ENCODE assay signal across 8 mouse cellular contexts in genomic region chr19:3767276-3767780, GRCm38 (mm10). TPM values are rescaled to one million over a fixed set of nuclear protein-coding genes. Genes with fewer than 3 reads are reported as not detected.
DNase-seq lines count a peak whose midpoint lies in the region; ATAC-seq and TF ChIP-seq lines count a peak whose summit lies in the region.

Kmt5b (plus strand) TSS chr19:3767421.

- TF ChIP-seq POLR2A in brain, embryonic 14.5 days (IDR thresholded peaks at IDR 0.05; ENCODE audit: borderline replicate concordance, extremely low read depth, insufficient read depth, insufficient read length, poor library complexity, severe bottlenecking), result no peak; the same call in 1 of the 2 replicates

- DNase-seq in heart, adult 18-20 months, result no peak
- DNase-seq in heart, adult 11 months, result no peak
- DNase-seq in brain, embryonic 14.5 days (ENCODE audit: low read depth), result peak; percentile 71
- peak; percentile 49 for DNase-seq in heart, postnatal 25 days (ENCODE audit: low spot score)
- DNase-seq in layer of hippocampus, postnatal 10 days (ENCODE audit: low spot score in 2 of 2), result peak in 1 of 2 experiments; percentile 73
- DNase-seq in lung, postnatal 10 days, result peak; percentile 75
- DNase-seq in skeletal muscle tissue, adult 2 months (ENCODE audit: low read depth, low spot score), result peak; percentile 36

- peak; percentile 57 for ATAC-seq in forebrain, embryonic 16.5 days

- WGBS in forebrain, embryonic 16.5 days, result under 1% methylated on average over 39 of the region's 39 CpGs

- TF ChIP-seq CTCF in brain, embryonic 14.5 days (IDR thresholded peaks at IDR 0.05; ENCODE audit: borderline replicate concordance, extremely low read depth, insufficient read depth, insufficient read length), result no peak

- H3K4me1 ChIP-seq in forebrain, embryonic 16.5 days (replicated peaks; ENCODE audit: control insufficient read depth, insufficient read depth, low read length), result peaks cover 20% of the 10 kb centered on the region

- H3K4me2 ChIP-seq in forebrain, embryonic 16.5 days (ENCODE audit: low read length), result peak within 1 kb of the TSS; percentile 91

- H3K9me3 ChIP-seq in forebrain, embryonic 16.5 days (ENCODE audit: control insufficient read depth, low read length), result no peaks in the 10 kb centered on the region

- intact Hi-C loops in heart, postnatal 25 days (cut with DNase I), result loop anchor here (5.0 kb wide), 2 partner anchors 85 to 215 kb away; partner anchors contain the start of gene Chka

- H3K27me3 ChIP-seq in forebrain, embryonic 16.5 days (replicated peaks; ENCODE audit: control insufficient read depth, insufficient read depth, low read length), result no peaks in the 10 kb centered on the region

- peak within 1 kb of the TSS; percentile 92 for H3K4me3 ChIP-seq in forebrain, embryonic 16.5 days (replicated peaks; ENCODE audit: low read length)

- peak within 1 kb of the TSS; percentile 100 for H3K27ac ChIP-seq in forebrain, embryonic 16.5 days (ENCODE audit: low read length)

- H3K36me3 ChIP-seq in forebrain, embryonic 16.5 days (ENCODE audit: control insufficient read depth, insufficient read depth), result no peaks in the 10 kb centered on the region

- H3K9ac ChIP-seq in forebrain, embryonic 16.5 days (replicated peaks; ENCODE audit: low read depth, low read length), result peak within 1 kb of the TSS; percentile 100

RNA-seq across cellular contexts. Expression of gene Kmt5b, which starts in this region (rescaled TPM):
- 10 to 100 TPM; 27.2 to 29.3 TPM for total RNA-seq in heart, adult 18-20 months (2021)
- polyA plus RNA-seq in brain, embryonic 14.5 days (2012; rRNA removed), result 46.7 and 62.8 TPM in 2 replicates
- 56.7 and 58.5 TPM in 2 replicates for polyA plus RNA-seq in forebrain, embryonic 16.5 days (2015; fragmentation: Nextera tagmentation; extraction: Ambion mirVana)
- total RNA-seq in heart, postnatal 25 days (2021), result 10 to 100 TPM; 30.4 to 35.6 TPM
- 10 to 100 TPM; 72.9 to 76.9 TPM for total RNA-seq in layer of hippocampus, postnatal 10 days (2021)

Comparison
In these comparisons a context has a peak if more than half of its experiments do, and no peak if none do; other contexts are left out.
1. DNase-seq: peak in brain, embryonic 14.5 days (single experiment), heart, postnatal 25 days (single experiment), lung, postnatal 10 days (single experiment) and skeletal muscle tissue, adult 2 months (single experiment); none in heart, adult 18-20 months (0 of 2) and heart, adult 11 months (single experiment).